Mouse (Mus musculus) myocyte (in vitro differentiated cells): ENCODE measurements around the gene Wscd1.

Experiments used
- CEBPB ChIP-seq: IDR thresholded peaks from 2 replicates; pipeline ENCODE4 v1.6.1; 2011; ENCODE audit warnings: mild to moderate bottlenecking, moderate library complexity; ENCODE audit not compliant: poor library complexity, insufficient read depth, severe bottlenecking
- MAX ChIP-seq: IDR thresholded peaks from one replicate; pipeline ENCODE4 v1.6.1; 2011; ENCODE audit warnings: low read depth, mild to moderate bottlenecking, control low read depth
- MYOG ChIP-seq, 3 experiments: IDR thresholded peaks; one replicate each; pipeline ENCODE4 v1.6.1; 2011; ENCODE audit warnings: control low read depth in 2 of 3, low read depth in 2 of 3, mild to moderate bottlenecking in 2 of 3; ENCODE audit not compliant: insufficient read length in 2 of 3, control insufficient read depth in 1 of 3, insufficient read depth in 1 of 3
- POLR2A ChIP-seq: IDR thresholded peaks from one replicate; pipeline ENCODE4 v1.6.1; 2011; ENCODE audit warnings: low read depth, mild to moderate bottlenecking, control low read depth, moderate library complexity; ENCODE audit not compliant: insufficient read length
- POLR2AphosphoS2 ChIP-seq: IDR thresholded peaks from one replicate; pipeline ENCODE4 v1.6.1; 2011; ENCODE audit warnings: low read depth, control low read depth; ENCODE audit not compliant: insufficient read length
- SRF ChIP-seq: IDR thresholded peaks from one replicate; pipeline ENCODE4 v1.6.1; 2011; ENCODE audit warnings: low read depth; ENCODE audit not compliant: control insufficient read depth, insufficient read length
- TCF12 ChIP-seq: IDR thresholded peaks from one replicate; pipeline ENCODE4 v1.6.1; 2011; ENCODE audit warnings: mild to moderate bottlenecking, control low read depth; ENCODE audit not compliant: poor library complexity, insufficient read depth, severe bottlenecking
- TCF3 ChIP-seq: IDR thresholded peaks from one replicate; pipeline ENCODE4 v1.6.1; 2011; ENCODE audit warnings: low read depth, control low read depth; ENCODE audit not compliant: insufficient read length
- USF1 ChIP-seq: IDR thresholded peaks from one replicate; pipeline ENCODE4 v1.6.1; 2011; ENCODE audit warnings: low read depth, mild to moderate bottlenecking, control low read depth, moderate library complexity

GRCm38 (mm10) chr11:71766380-71766779, 16.7 kb downstream of the Wscd1 start:
- TF ChIP-seq POLR2A = no peak
- TF ChIP-seq USF1 = no peak
- TF ChIP-seq TCF3 = no peak
- no peak for TF ChIP-seq TCF12
- TF ChIP-seq MAX = no peak
- TF ChIP-seq MYOG (IDR thresholded peaks at IDR 0.05; ENCODE audit: control insufficient read depth in 1 of 3, insufficient read depth in 1 of 3, insufficient read length in 2 of 3, low read depth in 2 of 3) = no peak
- no peak for TF ChIP-seq POLR2AphosphoS2
- TF ChIP-seq CEBPB = no peak
- no peak for TF ChIP-seq SRF
